Mouse (Mus musculus) liver, embryonic 11.5 days (tissue): ENCODE measurements around the gene Il4. TPM values are rescaled to one million over a fixed set of nuclear protein-coding genes. Genes with fewer than 3 reads are reported as not detected.
"Not testable (repeated sequence)": the region's sequence is repeated elsewhere in the genome, so short reads cannot be mapped to it uniquely, and the experiment has no call there.

Experiments used
- ATAC-seq: fragments of 200-750 bp; cut with Nextera tagmentation; replicated peaks from 2 replicates; pipeline ENCODE4 v1.8.0; 2017; ENCODE audit warnings: moderate number of reproducible peaks, mild to moderate bottlenecking, moderate TSS enrichment, moderate library complexity; ENCODE audit not compliant: low FRiP score
- DNase-seq: peaks from one replicate; pipeline ENCODE4 v3.0.0-alpha.2; 2017; ENCODE audit warnings: low spot score
- H3K27ac ChIP-seq: fragments of 300-500 bp; sonication (generic); 2 replicates; pipeline ENCODE4 v1.5.1; 2014; ENCODE audit warnings: mild to moderate bottlenecking, low read depth, low read length, control low read depth
- H3K27me3 ChIP-seq: fragments of 300-500 bp; sonication (generic); replicated peaks from 2 replicates; pipeline ENCODE4 v1.6.1; 2014; ENCODE audit warnings: low read length, mixed read lengths; ENCODE audit not compliant: control insufficient read depth, insufficient read depth
- H3K36me3 ChIP-seq: fragments of 300-500 bp; sonication (generic); 2 replicates; pipeline ENCODE4 v1.6.1; 2014; ENCODE audit warnings: mild to moderate bottlenecking, low read length, moderate library complexity, mixed read lengths; ENCODE audit not compliant: control insufficient read depth, insufficient read depth
- H3K4me1 ChIP-seq: fragments of 300-500 bp; sonication (generic); replicated peaks from 2 replicates; pipeline ENCODE4 v1.6.1; 2014; ENCODE audit warnings: low read length, mixed read lengths; ENCODE audit not compliant: control insufficient read depth, insufficient read depth
- H3K4me2 ChIP-seq: fragments of 300-500 bp; sonication (generic); 2 replicates; pipeline ENCODE4 v1.6.1; 2014; ENCODE audit warnings: mild to moderate bottlenecking, control low read depth, moderate library complexity
- H3K4me3 ChIP-seq: fragments of 300-500 bp; sonication (generic); 2 replicates; pipeline ENCODE4 v1.5.1; 2014; ENCODE audit warnings: low read depth, low read length, control low read depth
- H3K9ac ChIP-seq: fragments of 300-500 bp; sonication (generic); 2 replicates; pipeline ENCODE4 v1.6.1; 2014; ENCODE audit warnings: low read depth, low read length, control low read depth
- H3K9me3 ChIP-seq: fragments of 300-500 bp; sonication (generic); 2 replicates; pipeline ENCODE4 v1.6.1; 2016; ENCODE audit warnings: low read length, inconsistent platforms, mixed read lengths; ENCODE audit not compliant: control insufficient read depth
- WGBS: fragments of 180-500 bp; shearing (Covaris S2); extraction: QIAGEN DNeasy Blood & Tissue Kit; methylation state at CpG from one replicate; pipeline ENCODE4 v1.1.7; 2014; 5-methylcytosine and 5-hydroxymethylcytosine counted together
- polyA plus RNA-seq: library from polyadenylated mRNA; unstranded; fragments of >200 nt; fragmentation: Nextera tagmentation; extraction: Ambion mirVana; gene quantifications from 2 replicates; pipeline ENCODE4 v1.2.1, GENCODE M21; 2014

The Il4 gene
- polyA plus RNA-seq, 1 experiment from 2014 or later, result 3.2 TPM

GRCm38 (mm10) chr11:53567224-53568014, 51.0 kb downstream of the Il4 start, which contains the start of gene Kif3a:
Gene Kif3a, plus strand, starts transcription at chr11:53567379.
- WGBS, result 1% methylated on average over 69 of the region's 69 CpGs
- Histone ChIP-seq H3K27ac (no peak within 1 kb of the TSS), H3K36me3 (no peaks in the 10 kb centered on the region), H3K4me3 (peak within 1 kb of the TSS; percentile 79), H3K9me3 (no peaks in the 10 kb centered on the region), H3K9ac (peak within 1 kb of the TSS; percentile 58), H3K4me1 (peaks cover 4% of the 10 kb centered on the region), H3K27me3 (no peaks in the 10 kb centered on the region), H3K4me2 (peak within 1 kb of the TSS; percentile 85)
- ATAC-seq (peak; percentile 97), DNase-seq (peak; percentile 93)

- WGBS, result 85% methylated on average over 4 of the region's 4 CpGs
- peak overlapping the region; percentile 85 for H3K4me2 ChIP-seq
- peak overlapping the region; percentile 58; the same call in 1 of the 2 replicates for H3K9ac ChIP-seq
- peak overlapping the region; percentile 79 for H3K4me3 ChIP-seq
- ATAC-seq (no peak), DNase-seq (no peak)
- H3K9me3 ChIP-seq, result no peaks in the 10 kb centered on the region
- no peaks in the 10 kb centered on the region for H3K27me3 ChIP-seq
- H3K36me3 ChIP-seq, result no peaks in the 10 kb centered on the region
- peaks cover 10% of the 10 kb centered on the region for H3K4me1 ChIP-seq
- H3K27ac ChIP-seq, result no peak overlapping the region
These were observed 51.8 kb downstream of the Il4 start for GRCm38 (mm10) chr11:53566646-53567045.

- no peaks in the 10 kb centered on the region for H3K27me3 ChIP-seq
- no peak overlapping the region for H3K9ac ChIP-seq
- H3K4me1 ChIP-seq, result peaks cover 7% of the 10 kb centered on the region
- no peaks in the 10 kb centered on the region for H3K9me3 ChIP-seq
- H3K4me3 ChIP-seq, result no peak overlapping the region
- 60% methylated on average over 2 of the region's 2 CpGs for WGBS
- DNase-seq, result no peak
- H3K36me3 ChIP-seq, result no peaks in the 10 kb centered on the region
- H3K4me2 ChIP-seq, result peak overlapping the region; percentile 33
- peak; percentile 66 for ATAC-seq
- no peak overlapping the region for H3K27ac ChIP-seq
These were observed 56.5 kb downstream of the Il4 start for GRCm38 (mm10) chr11:53561986-53562385.

- WGBS, result 67% methylated on average over 1 of the region's 3 CpGs
- ATAC-seq, H3K27ac ChIP-seq, H3K4me3 ChIP-seq, H3K9me3 ChIP-seq, H3K9ac ChIP-seq, H3K4me1 ChIP-seq, DNase-seq, H3K36me3 ChIP-seq, H3K4me2 ChIP-seq, H3K27me3 ChIP-seq: not testable (repeated sequence)
These were observed 58.5 kb downstream of the Il4 start for GRCm38 (mm10) chr11:53559980-53560379.

GRCm38 (mm10) chr11:53557992-53558391, 60.5 kb downstream of the Il4 start:
- not testable (repeated sequence) for H3K4me2 ChIP-seq, H3K36me3 ChIP-seq, H3K4me1 ChIP-seq, H3K9me3 ChIP-seq, H3K27ac ChIP-seq, H3K4me3 ChIP-seq, DNase-seq, ATAC-seq, H3K27me3 ChIP-seq, H3K9ac ChIP-seq
- 96% methylated on average over 1 of the region's 3 CpGs for WGBS

- H3K9ac ChIP-seq, H3K27me3 ChIP-seq, H3K9me3 ChIP-seq, ATAC-seq, H3K27ac ChIP-seq, H3K36me3 ChIP-seq, DNase-seq, H3K4me1 ChIP-seq, H3K4me3 ChIP-seq, H3K4me2 ChIP-seq: not testable (repeated sequence)
- 90% methylated on average over 10 of the region's 20 CpGs for WGBS
These were observed 61.9 kb downstream of the Il4 start for GRCm38 (mm10) chr11:53556529-53556928.

Other genes starting within 250 kb of the Il4 start
- gene Leap2, start 195.5 kb downstream of the Il4 start, polyA plus RNA-seq, result 5.1 and 6.5 TPM in 2 replicates
- gene Uqcrq, start 187.8 kb downstream of the Il4 start, polyA plus RNA-seq, result 746 and 848 TPM in 2 replicates
- 0.30 and 0.89 TPM in 2 replicates for gene Gdf9, start 187.6 kb downstream of the Il4 start, polyA plus RNA-seq
- 0.10 TPM in 1 of 2 replicates, not detected in the other for gene Gm10447, start 161.6 kb downstream of the Il4 start, polyA plus RNA-seq
- 2.6 and 2.7 TPM in 2 replicates for gene Shroom1, start 161.5 kb downstream of the Il4 start, polyA plus RNA-seq
- gene Gm9837, start 148.2 kb downstream of the Il4 start, polyA plus RNA-seq, result not detected in 2 replicates
- not detected in 2 replicates for gene Gm9945, start 138.5 kb downstream of the Il4 start, polyA plus RNA-seq
- 1.1 and 1.5 TPM in 2 replicates for gene Sowaha, start 138.4 kb downstream of the Il4 start, polyA plus RNA-seq
- 43.4 and 47.4 TPM in 2 replicates for gene Sept8, start 99.4 kb downstream of the Il4 start, polyA plus RNA-seq
- gene Kif3a, start 51.3 kb downstream of the Il4 start, polyA plus RNA-seq, result 22.3 and 27.4 TPM in 2 replicates
- gene Il13, start 16.0 kb upstream of the Il4 start, polyA plus RNA-seq, result not detected in 2 replicates
- gene Rad50, start 88.7 kb upstream of the Il4 start, polyA plus RNA-seq, result 36.4 and 37.5 TPM in 2 replicates
- not detected in 2 replicates for gene Il5, start 102.1 kb upstream of the Il4 start, polyA plus RNA-seq
- gene Irf1, start 151.3 kb upstream of the Il4 start, polyA plus RNA-seq, result 8.4 and 8.7 TPM in 2 replicates
- not detected in 2 replicates for gene Gm17334, start 154.5 kb upstream of the Il4 start, polyA plus RNA-seq
- gene Gm12216, start 240.6 kb upstream of the Il4 start, polyA plus RNA-seq, result 0.51 TPM in 1 of 2 replicates, not detected in the other